Mouse (Mus musculus) limb, embryonic 10.5 days (tissue): Measurements from ENCODE around the gene Kcnj14. TPM values are rescaled to one million over a fixed set of nuclear protein-coding genes. Genes with fewer than 3 reads are reported as not detected.

ENCODE experiments used
- DNase-seq: peaks from one replicate; pipeline ENCODE4 v3.0.0-alpha.2; 2017; ENCODE audit warnings: low spot score
- H3K27ac ChIP-seq: fragments of 300-500 bp; sonication (generic); 2 replicates; pipeline ENCODE4 v1.5.1; 2016; ENCODE audit warnings: mild to moderate bottlenecking
- H3K27me3 ChIP-seq: fragments of 300-500 bp; sonication (generic); 2 replicates; pipeline ENCODE4 v1.6.1; 2016; ENCODE audit warnings: low read depth, mild to moderate bottlenecking; ENCODE audit not compliant: poor library complexity, severe bottlenecking
- H3K36me3 ChIP-seq: fragments of 300-500 bp; sonication (generic); 2 replicates; pipeline ENCODE4 v1.6.1; 2016; ENCODE audit warnings: mild to moderate bottlenecking, moderate library complexity
- H3K4me1 ChIP-seq: fragments of 300-500 bp; sonication (generic); 2 replicates; pipeline ENCODE4 v1.6.1; 2016
- H3K4me3 ChIP-seq: fragments of 300-500 bp; sonication (generic); 2 replicates; pipeline ENCODE4 v1.5.1; 2016; ENCODE audit warnings: mild to moderate bottlenecking, moderate library complexity
- H3K9me3 ChIP-seq: fragments of 300-500 bp; sonication (generic); replicated peaks from 2 replicates; pipeline ENCODE4 v1.6.1; 2016; ENCODE audit warnings: mild to moderate bottlenecking
- WGBS: fragments of 180-500 bp; shearing (Covaris S2); methylation state at CpG from one replicate; pipeline ENCODE4 v1.1.7; 2016; 5-methylcytosine and 5-hydroxymethylcytosine counted together
- polyA plus RNA-seq: library from polyadenylated mRNA; unstranded; fragments of >200 nt; fragmentation: Nextera tagmentation; extraction: Ambion mirVana; gene quantifications from 2 replicates; pipeline ENCODE4 v1.2.1, GENCODE M21; 2016

Kcnj14 gene
- polyA plus RNA-seq, 1 experiment from 2014 or later, result 1.4 TPM

DNA sequence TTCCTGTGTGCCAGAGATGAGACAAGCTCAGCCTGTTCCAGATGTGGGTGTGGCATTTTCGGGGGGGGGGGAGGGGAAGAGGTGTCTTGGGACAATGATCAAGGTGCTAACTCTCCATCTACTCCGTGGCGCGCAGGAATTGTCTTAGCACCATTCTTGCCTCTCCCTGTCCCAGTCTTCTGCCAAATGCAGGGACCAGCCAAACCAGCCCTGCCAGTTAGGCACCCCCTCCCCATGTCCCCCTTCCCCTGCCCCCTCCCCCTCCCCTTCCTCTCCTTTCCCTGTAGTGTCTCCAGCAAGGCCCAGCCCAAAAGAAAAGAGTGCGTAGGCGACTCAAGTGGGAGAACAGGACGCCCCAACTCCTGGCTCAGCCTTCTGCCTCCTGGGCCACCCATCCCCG lies 57.8 kb downstream of the Kcnj14 start:
- WGBS, result 41% methylated on average over 8 of the region's 8 CpGs
- H3K27me3 ChIP-seq, result no peaks in the 10 kb centered on the region
- no peaks in the 10 kb centered on the region for H3K36me3 ChIP-seq
- no peaks in the 10 kb centered on the region for H3K4me1 ChIP-seq
- DNase-seq, result no peak
- H3K9me3 ChIP-seq, result no peaks in the 10 kb centered on the region
- H3K4me3 ChIP-seq, result no peak overlapping the region
- no peak overlapping the region for H3K27ac ChIP-seq

Other genes starting within 250 kb of the Kcnj14 start
- not detected in 2 replicates for gene Fgf21, start 209.3 kb downstream of the Kcnj14 start, polyA plus RNA-seq
- gene Fut1, start 207.5 kb downstream of the Kcnj14 start, polyA plus RNA-seq, result not detected in 2 replicates
- 0.24 TPM in 1 of 2 replicates, not detected in the other for gene Izumo1, start 203.0 kb downstream of the Kcnj14 start, polyA plus RNA-seq
- gene Rasip1, start 197.3 kb downstream of the Kcnj14 start, polyA plus RNA-seq, result 8.0 and 8.3 TPM in 2 replicates
- gene Mamstr, start 184.8 kb downstream of the Kcnj14 start, polyA plus RNA-seq, result 2.2 and 3.2 TPM in 2 replicates
- 0.16 and 0.21 TPM in 2 replicates for gene Fut2, start 158.4 kb downstream of the Kcnj14 start, polyA plus RNA-seq
- gene Ntn5, start 140.8 kb downstream of the Kcnj14 start, polyA plus RNA-seq, result 0.16 and 0.39 TPM in 2 replicates
- gene Sec1, start 130.4 kb downstream of the Kcnj14 start, polyA plus RNA-seq, result 0.54 and 0.83 TPM in 2 replicates
- gene Car11, start 124.9 kb downstream of the Kcnj14 start, polyA plus RNA-seq, result 2.2 and 4.9 TPM in 2 replicates
- 3.7 and 4.7 TPM in 2 replicates for gene Dbp, start 119.7 kb downstream of the Kcnj14 start, polyA plus RNA-seq
- 1,218 and 1,459 TPM in 2 replicates for gene Rpl18, start 109.3 kb downstream of the Kcnj14 start, polyA plus RNA-seq
- 45.5 and 49.3 TPM in 2 replicates for gene Sphk2, start 106.8 kb downstream of the Kcnj14 start, polyA plus RNA-seq
- gene Fam83e, start 103.6 kb downstream of the Kcnj14 start, polyA plus RNA-seq, result 2.1 and 2.4 TPM in 2 replicates
- gene Spaca4, start 99.0 kb downstream of the Kcnj14 start, polyA plus RNA-seq, result not detected in 2 replicates
- gene Lmtk3, start 41.0 kb downstream of the Kcnj14 start, polyA plus RNA-seq, result 2.2 and 3.2 TPM in 2 replicates
- 1.8 and 2.1 TPM in 2 replicates for gene Sult2b1, start 40.1 kb downstream of the Kcnj14 start, polyA plus RNA-seq
- gene Cyth2, start 10.2 kb downstream of the Kcnj14 start, polyA plus RNA-seq, result 170 TPM in 2 replicates
- gene Grwd1, start 6.2 kb upstream of the Kcnj14 start, polyA plus RNA-seq, result 116 and 156 TPM in 2 replicates
- gene Kdelr1, start 48.0 kb upstream of the Kcnj14 start, polyA plus RNA-seq, result 36.8 and 41.2 TPM in 2 replicates
- gene Grin2d, start 53.6 kb upstream of the Kcnj14 start, polyA plus RNA-seq, result 0.09 and 0.10 TPM in 2 replicates
- gene Syngr4, start 71.9 kb upstream of the Kcnj14 start, polyA plus RNA-seq, result 1.4 and 1.5 TPM in 2 replicates
- 4.8 and 5.7 TPM in 2 replicates for gene Tmem143, start 72.2 kb upstream of the Kcnj14 start, polyA plus RNA-seq
- gene Emp3, start 96.6 kb upstream of the Kcnj14 start, polyA plus RNA-seq, result 18.5 and 34.5 TPM in 2 replicates
- 4.4 and 6.3 TPM in 2 replicates for gene Ccdc114, start 99.3 kb upstream of the Kcnj14 start, polyA plus RNA-seq
- 0.10 and 0.20 TPM in 2 replicates for gene Abcc6, start 205.5 kb upstream of the Kcnj14 start, polyA plus RNA-seq
- 27.0 and 29.6 TPM in 2 replicates for gene Nomo1, start 208.9 kb upstream of the Kcnj14 start, polyA plus RNA-seq